Mouse (Mus musculus): Measurements from ENCODE around the gene Tle6. TPM values are rescaled to one million over a fixed set of nuclear protein-coding genes. Genes with fewer than 3 reads are reported as not detected.
"Not testable (repeated sequence)": the region's sequence is repeated elsewhere in the genome, so short reads cannot be mapped to it uniquely, and the experiment has no call there.

The Tle6 gene
- polyA plus RNA-seq, 1 experiment: 15.0 TPM

- Histone ChIP-seq H3K27ac (ENCODE audit: insufficient read depth, low read length) (peak overlapping the region; percentile 6; the same call in 1 of the 2 replicates), H3K4me3 (ENCODE audit: low read depth, low read length) (peak overlapping the region; percentile 75)
Observed at GRCm38 (mm10) chr10:81644162-81644561, 43.3 kb upstream of the Tle6 start.

GRCm38 (mm10) chr10:81643449-81644055 lies 42.7 kb upstream of the Tle6 start:
- TF ChIP-seq EP300 (IDR thresholded peaks at IDR 0.05; ENCODE audit: insufficient read depth, low read depth, low read length) (no peak), CTCF (IDR thresholded peaks at IDR 0.05; ENCODE audit: low read depth, low read length) (no peak), POLR2A (IDR thresholded peaks at IDR 0.05; ENCODE audit: insufficient read depth, low read length) (peak; percentile 24)
- Histone ChIP-seq H3K4me1 (ENCODE audit: control insufficient read depth, insufficient read depth, low read length) (peaks cover 2% of the 10 kb centered on the region), H3K27me3 (ENCODE audit: control insufficient read depth, insufficient read depth, low read length, poor library complexity, severe bottlenecking) (no peaks in the 10 kb centered on the region), H3K9ac (ENCODE audit: low read depth, poor library complexity, severe bottlenecking) (peak overlapping the region; percentile 74), H3K36me3 (ENCODE audit: control insufficient read depth, insufficient read depth, low read length, poor library complexity, severe bottlenecking) (no peaks in the 10 kb centered on the region), H3K27ac (ENCODE audit: insufficient read depth, low read length) (0 out of 2 replicates have a peak overlapping the region, but pooled peaks have one; percentile 6), H3K4me3 (ENCODE audit: low read depth, low read length) (peak overlapping the region; percentile 76), H3K9me3 (replicated peaks; ENCODE audit: control insufficient read depth, insufficient read depth, low read length, poor library complexity, severe bottlenecking) (no peaks in the 10 kb centered on the region)

More at GRCm38 (mm10) chr10:81644162-81644561, 43.3 kb upstream of the Tle6 start:
- TF ChIP-seq POLR2A (IDR thresholded peaks at IDR 0.05; ENCODE audit: insufficient read depth, low read length): no peak
- TF ChIP-seq CTCF (IDR thresholded peaks at IDR 0.05; ENCODE audit: low read depth, low read length): no peak
- no peak for TF ChIP-seq EP300 (IDR thresholded peaks at IDR 0.05; ENCODE audit: insufficient read depth, low read depth, low read length)
- Histone ChIP-seq H3K9ac (ENCODE audit: low read depth, poor library complexity, severe bottlenecking) (peak overlapping the region; percentile 74), H3K9me3 (replicated peaks; ENCODE audit: control insufficient read depth, insufficient read depth, low read length, poor library complexity, severe bottlenecking) (no peaks in the 10 kb centered on the region), H3K27me3 (ENCODE audit: control insufficient read depth, insufficient read depth, low read length, poor library complexity, severe bottlenecking) (no peaks in the 10 kb centered on the region), H3K36me3 (ENCODE audit: control insufficient read depth, insufficient read depth, low read length, poor library complexity, severe bottlenecking) (no peaks in the 10 kb centered on the region), H3K4me1 (ENCODE audit: control insufficient read depth, insufficient read depth, low read length) (peaks cover 2% of the 10 kb centered on the region)

GRCm38 (mm10) chr10:81642648-81643448 lies 42.0 kb upstream of the Tle6 start:
- H3K27ac ChIP-seq (ENCODE audit: insufficient read depth, low read length): no peak overlapping the region
- no peaks in the 10 kb centered on the region for H3K9me3 ChIP-seq (replicated peaks; ENCODE audit: control insufficient read depth, insufficient read depth, low read length, poor library complexity, severe bottlenecking)
- H3K9ac ChIP-seq (ENCODE audit: low read depth, poor library complexity, severe bottlenecking): peak overlapping the region; percentile 74
- no peaks in the 10 kb centered on the region for H3K27me3 ChIP-seq (ENCODE audit: control insufficient read depth, insufficient read depth, low read length, poor library complexity, severe bottlenecking)
- TF ChIP-seq POLR2A (IDR thresholded peaks at IDR 0.05; ENCODE audit: insufficient read depth, low read length) (no peak), CTCF (IDR thresholded peaks at IDR 0.05; ENCODE audit: low read depth, low read length) (no peak), EP300 (IDR thresholded peaks at IDR 0.05; ENCODE audit: insufficient read depth, low read depth, low read length) (no peak)
- H3K4me3 ChIP-seq (ENCODE audit: low read depth, low read length): peak overlapping the region; percentile 76
- peaks cover 2% of the 10 kb centered on the region for H3K4me1 ChIP-seq (ENCODE audit: control insufficient read depth, insufficient read depth, low read length)
- H3K36me3 ChIP-seq (ENCODE audit: control insufficient read depth, insufficient read depth, low read length, poor library complexity, severe bottlenecking): no peaks in the 10 kb centered on the region

GRCm38 (mm10) chr10:81641978-81642647 lies 41.2 kb upstream of the Tle6 start:
- Histone ChIP-seq H3K27me3 (ENCODE audit: control insufficient read depth, insufficient read depth, low read length, poor library complexity, severe bottlenecking) (no peaks in the 10 kb centered on the region), H3K4me1 (ENCODE audit: control insufficient read depth, insufficient read depth, low read length) (peaks cover 2% of the 10 kb centered on the region), H3K9ac (ENCODE audit: low read depth, poor library complexity, severe bottlenecking) (no peak overlapping the region), H3K27ac (ENCODE audit: insufficient read depth, low read length) (no peak overlapping the region), H3K9me3 (replicated peaks; ENCODE audit: control insufficient read depth, insufficient read depth, low read length, poor library complexity, severe bottlenecking) (no peaks in the 10 kb centered on the region), H3K36me3 (ENCODE audit: control insufficient read depth, insufficient read depth, low read length, poor library complexity, severe bottlenecking) (no peaks in the 10 kb centered on the region), H3K4me3 (ENCODE audit: low read depth, low read length) (no peak overlapping the region)
- TF ChIP-seq CTCF (IDR thresholded peaks at IDR 0.05; ENCODE audit: low read depth, low read length) (no peak), EP300 (IDR thresholded peaks at IDR 0.05; ENCODE audit: insufficient read depth, low read depth, low read length) (no peak), POLR2A (IDR thresholded peaks at IDR 0.05; ENCODE audit: insufficient read depth, low read length) (no peak)

GRCm38 (mm10) chr10:81641566-81641965 lies 40.7 kb upstream of the Tle6 start:
- Histone ChIP-seq H3K9ac (ENCODE audit: low read depth, poor library complexity, severe bottlenecking) (no peak overlapping the region), H3K36me3 (ENCODE audit: control insufficient read depth, insufficient read depth, low read length, poor library complexity, severe bottlenecking) (no peaks in the 10 kb centered on the region), H3K4me3 (ENCODE audit: low read depth, low read length) (no peak overlapping the region), H3K9me3 (replicated peaks; ENCODE audit: control insufficient read depth, insufficient read depth, low read length, poor library complexity, severe bottlenecking) (no peaks in the 10 kb centered on the region), H3K27ac (ENCODE audit: insufficient read depth, low read length) (no peak overlapping the region), H3K27me3 (ENCODE audit: control insufficient read depth, insufficient read depth, low read length, poor library complexity, severe bottlenecking) (no peaks in the 10 kb centered on the region), H3K4me1 (ENCODE audit: control insufficient read depth, insufficient read depth, low read length) (peaks cover 2% of the 10 kb centered on the region)
- TF ChIP-seq POLR2A (IDR thresholded peaks at IDR 0.05; ENCODE audit: insufficient read depth, low read length) (no peak), CTCF (IDR thresholded peaks at IDR 0.05; ENCODE audit: low read depth, low read length) (no peak), EP300 (IDR thresholded peaks at IDR 0.05; ENCODE audit: insufficient read depth, low read depth, low read length) (no peak)

- not testable (repeated sequence) for H3K4me3 ChIP-seq (ENCODE audit: low read depth, low read length); H3K36me3 ChIP-seq (ENCODE audit: control insufficient read depth, insufficient read depth, low read length, poor library complexity, severe bottlenecking); H3K9me3 ChIP-seq (replicated peaks; ENCODE audit: control insufficient read depth, insufficient read depth, low read length, poor library complexity, severe bottlenecking); H3K27me3 ChIP-seq (ENCODE audit: control insufficient read depth, insufficient read depth, low read length, poor library complexity, severe bottlenecking); H3K4me1 ChIP-seq (ENCODE audit: control insufficient read depth, insufficient read depth, low read length); H3K27ac ChIP-seq (ENCODE audit: insufficient read depth, low read length); H3K9ac ChIP-seq (ENCODE audit: low read depth, poor library complexity, severe bottlenecking)
Observed at GRCm38 (mm10) chr10:81640825-81641224, 40.0 kb upstream of the Tle6 start.

Data from ES-Bruce4 (cell line).